Mouse (Mus musculus) erythroblast, adult 5-6 weeks (primary cell): Measurements from ENCODE around the gene Rere. TPM values are rescaled to one million over a fixed set of nuclear protein-coding genes. Genes with fewer than 3 reads are reported as not detected.

Experiments
- ATAC-seq: replicated peaks from 2 replicates; pipeline ENCODE4 v1.8.0; 2016; ENCODE audit warnings: moderate number of reproducible peaks, mild to moderate bottlenecking, moderate TSS enrichment, inconsistent platforms; ENCODE audit not compliant: poor library complexity, low FRiP score, severe bottlenecking
- total RNA-seq, 2 experiments: library from RNA; stranded (forward) in 1 of 2; stranded (reverse) in 1 of 2; fragments of 150-400 nt in 1 of 2; fragments of 200-764, 138-1000 nt in 1 of 2; gene quantifications; 2 replicates each; pipeline versions ENCODE4 v1.2.3 to v1.2.4; 2015 to 2017; ENCODE audit warnings: low replicate concordance in 2 of 2

Gene Rere
- total RNA-seq, 2 experiments from 2014 or later, result 9.5 to 11.1 TPM

DNA sequence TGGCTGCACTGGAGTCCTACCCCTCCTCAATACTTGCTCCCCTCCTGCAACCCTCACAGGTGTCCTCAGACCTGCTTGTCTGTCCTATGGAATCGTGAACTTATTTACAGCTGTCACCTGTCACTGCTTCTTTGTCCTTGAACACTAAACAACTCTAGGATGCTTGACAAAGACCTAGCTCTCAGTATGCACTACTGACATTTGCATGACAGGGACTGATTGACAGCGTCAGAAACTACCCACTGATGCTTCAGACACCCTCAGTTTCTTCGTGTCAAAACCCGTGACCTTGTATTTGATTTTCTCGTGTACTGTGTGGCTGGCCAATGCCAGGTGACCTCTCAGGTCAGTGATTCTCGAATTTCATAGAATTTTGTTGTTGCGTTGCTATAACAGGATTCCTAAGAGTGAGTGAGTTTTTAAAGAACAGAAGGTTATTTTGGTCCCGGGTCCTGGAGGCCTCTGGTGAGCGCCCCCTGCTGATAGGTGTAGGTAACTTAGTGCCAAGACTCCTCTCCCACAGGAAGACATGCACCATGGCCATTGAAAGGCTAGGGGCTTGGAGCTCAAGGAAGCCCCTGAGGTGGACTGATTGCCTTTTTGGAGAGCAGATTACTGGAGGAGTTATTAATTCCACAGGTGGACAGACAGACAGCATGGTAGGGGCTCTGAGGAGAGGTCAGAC, 378.6 kb downstream of the Rere start:
- no peak for ATAC-seq

DNA sequence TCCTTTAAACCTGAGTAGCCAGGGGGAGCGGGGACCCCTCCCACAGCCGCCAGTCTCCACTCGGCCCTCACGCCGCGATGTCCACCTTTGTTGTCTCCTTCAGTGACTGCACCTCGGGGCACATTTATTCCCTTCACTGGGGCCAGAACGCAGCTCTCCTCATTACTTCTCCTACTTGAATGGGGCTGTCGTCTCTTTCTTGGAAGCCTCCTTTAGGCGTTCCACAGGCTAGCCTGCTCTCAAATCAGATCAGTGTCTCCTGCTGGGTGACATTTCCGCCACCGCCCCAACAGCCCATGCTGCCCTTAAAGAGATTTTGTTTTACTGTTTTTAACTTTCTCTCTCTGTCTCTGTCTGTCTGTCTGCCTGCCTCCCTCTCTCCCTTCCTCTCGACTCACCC, 380.4 kb downstream of the Rere start:
- ATAC-seq, result no peak

DNA sequence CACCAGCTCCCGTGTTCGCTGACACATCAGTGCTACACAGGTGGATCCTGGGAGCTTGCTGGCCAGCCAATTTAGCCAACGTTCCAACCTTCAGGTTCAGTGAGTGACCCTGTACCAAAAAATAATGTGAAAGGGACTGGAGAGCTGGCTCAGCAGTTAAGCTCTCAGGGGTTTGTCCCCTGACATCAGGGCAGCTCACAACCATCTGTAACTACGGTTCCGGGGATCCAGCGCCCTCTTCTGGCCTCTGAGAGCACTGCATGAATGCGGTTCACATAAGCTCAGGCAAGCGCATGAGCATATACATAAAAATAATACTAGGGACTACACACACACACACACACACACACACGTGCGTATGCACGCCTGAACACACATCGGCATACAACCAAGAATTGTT, 381.7 kb downstream of the Rere start:
- peak; percentile 65; the same call in 1 of the 2 replicates for ATAC-seq

DNA sequence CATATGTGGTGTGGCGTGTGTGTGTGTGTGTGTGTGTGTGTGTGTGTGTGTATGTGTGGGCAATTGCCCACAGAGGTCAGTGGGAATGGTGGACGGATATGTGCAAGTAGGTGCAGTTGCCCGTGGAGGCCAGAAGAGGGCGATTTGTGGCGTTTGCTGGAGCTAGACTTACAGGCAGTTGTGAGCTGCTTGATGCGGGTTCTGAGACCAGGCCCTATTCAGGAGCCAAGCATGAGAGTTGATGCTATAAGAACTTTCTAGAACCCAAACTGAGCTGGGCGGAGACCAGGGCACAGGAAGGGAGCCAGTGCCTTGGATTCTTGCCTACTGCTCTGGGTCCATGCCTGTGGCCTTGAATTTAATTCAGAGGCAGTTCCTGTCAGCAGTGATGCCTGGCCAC, 383.3 kb downstream of the Rere start:
- ATAC-seq, result 0 out of 2 replicates have a peak, but pooled peaks have one; percentile 60

DNA sequence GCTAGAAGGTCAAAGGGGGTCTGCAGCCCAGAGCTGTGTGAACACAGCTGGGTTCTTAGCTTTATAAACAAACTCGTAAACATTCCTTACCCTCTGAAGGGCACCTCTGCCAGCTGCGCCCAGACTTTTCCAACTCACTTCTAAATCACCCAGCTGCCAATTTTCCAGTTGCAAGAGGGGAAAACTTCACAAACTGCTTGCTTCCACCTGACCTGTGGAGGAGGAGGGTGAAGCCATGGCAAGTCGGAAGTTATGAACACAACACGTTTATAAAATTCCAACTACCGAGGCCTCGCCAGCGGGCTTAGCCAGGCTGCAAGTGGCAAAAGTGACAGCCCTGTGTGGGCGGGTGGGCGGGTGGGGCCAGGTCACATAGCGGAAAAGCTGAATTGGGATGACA, 384.4 kb downstream of the Rere start:
- ATAC-seq, result no peak

Other genes with a start within 250 kb of the Rere start
- gene Gpr157, start 194.3 kb upstream of the Rere start, total RNA-seq (2015; ENCODE audit: low replicate concordance), result 0.19 and 2.1 TPM in 2 replicates
- 0.43 and 0.98 TPM in 2 replicates for gene Gpr157, start 194.3 kb upstream of the Rere start, total RNA-seq (2017; ENCODE audit: low replicate concordance)
- not detected in 2 replicates for gene Slc2a5, start 162.4 kb upstream of the Rere start, total RNA-seq (2015; ENCODE audit: low replicate concordance)
- not detected in 2 replicates for gene Slc2a5, start 162.4 kb upstream of the Rere start, total RNA-seq (2017; ENCODE audit: low replicate concordance)
- gene Slc2a7, start 132.7 kb upstream of the Rere start, total RNA-seq (2015; ENCODE audit: low replicate concordance), result not detected in 2 replicates
- gene Slc2a7, start 132.7 kb upstream of the Rere start, total RNA-seq (2017; ENCODE audit: low replicate concordance), result not detected in 2 replicates
- not detected in 2 replicates for gene Car6, start 80.3 kb upstream of the Rere start, total RNA-seq (2015; ENCODE audit: low replicate concordance)
- gene Car6, start 80.3 kb upstream of the Rere start, total RNA-seq (2017; ENCODE audit: low replicate concordance), result not detected in 2 replicates
- gene Eno1, start 44.9 kb upstream of the Rere start, total RNA-seq (2015; ENCODE audit: low replicate concordance), result 111 and 119 TPM in 2 replicates
- 73.2 and 74.7 TPM in 2 replicates for gene Eno1, start 44.9 kb upstream of the Rere start, total RNA-seq (2017; ENCODE audit: low replicate concordance)